Mouse (Mus musculus): ENCODE measurements around the gene Lrrc8e. TPM values are rescaled to one million over a fixed set of nuclear protein-coding genes. Genes with fewer than 3 reads are reported as not detected.

Lrrc8e gene
- 0.17 TPM in 1 of 2 replicates, not detected in the other for polyA plus RNA-seq (2016; fragmentation: Nextera tagmentation; extraction: Ambion mirVana)

DNA sequence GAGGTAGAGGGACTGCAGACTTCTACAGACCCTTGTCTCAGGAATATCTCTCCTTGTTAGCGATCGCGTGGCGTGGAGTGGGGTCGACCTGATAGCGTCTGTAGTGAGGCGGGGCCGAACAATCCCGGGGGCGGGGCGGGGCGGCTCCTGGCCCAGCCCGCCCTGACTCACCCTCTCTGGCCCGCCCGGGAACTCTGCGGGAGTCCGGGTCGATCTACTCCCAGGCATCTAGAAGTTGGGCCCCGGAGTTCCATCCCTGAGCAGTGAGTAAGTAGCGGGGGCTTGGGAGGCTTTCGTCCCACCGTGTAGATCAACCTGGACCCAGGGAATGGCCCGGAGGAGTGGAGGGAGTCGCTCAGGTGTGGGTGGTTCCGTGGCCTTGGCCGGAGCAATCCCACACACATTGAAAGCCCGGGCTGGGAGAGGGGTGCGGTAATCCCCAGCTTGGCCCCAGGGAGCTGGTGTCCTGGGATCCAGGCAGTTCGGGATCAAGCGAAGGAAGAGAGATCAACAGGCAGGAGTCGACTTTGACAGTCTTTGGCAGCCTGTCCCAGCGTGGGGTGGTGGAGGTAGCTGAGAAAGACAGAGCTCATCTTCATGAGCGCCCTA is at the start of gene Lrrc8e:
Lrrc8e (plus strand) TSS at position 89 of the 609 bp plus-strand sequence.
- H3K4me2 ChIP-seq (replicated peaks), result peak within 1 kb of the TSS; percentile 42
- H3K36me3 ChIP-seq, result no peaks in the 10 kb centered on the region
- H3K4me3 ChIP-seq, result peak within 1 kb of the TSS; percentile 15
- no peak for ATAC-seq (ENCODE audit: low FRiP score)
- WGBS, result 4% methylated on average over 32 of the region's 33 CpGs
- H3K27me3 ChIP-seq, result peaks cover 32% of the 10 kb centered on the region
- no peak within 1 kb of the TSS for H3K9ac ChIP-seq
- peaks cover 6% of the 10 kb centered on the region for H3K4me1 ChIP-seq
- no peak within 1 kb of the TSS for H3K27ac ChIP-seq
- H3K9me3 ChIP-seq (replicated peaks), result no peaks in the 10 kb centered on the region

DNA sequence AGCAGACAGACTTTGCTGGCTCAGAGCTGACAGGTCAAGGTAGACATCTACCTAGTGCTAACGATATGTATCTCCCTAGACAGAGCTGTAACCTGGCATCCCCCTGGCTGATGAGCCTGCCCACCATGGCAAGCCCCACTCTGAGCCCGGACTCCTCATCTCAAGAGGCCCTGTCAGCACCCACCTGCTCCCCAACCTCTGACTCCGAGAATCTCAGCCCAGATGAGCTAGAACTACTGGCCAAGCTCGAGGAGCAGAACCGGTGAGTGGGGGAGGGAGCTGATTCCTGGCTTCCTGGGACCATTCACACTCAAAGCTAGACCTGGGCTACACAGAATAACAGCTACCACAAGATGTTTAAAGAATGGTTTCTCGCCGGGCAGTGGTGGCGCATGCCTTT is 43.2 kb upstream of the Lrrc8e start:
- Histone ChIP-seq H3K27me3 (no peaks in the 10 kb centered on the region), H3K9ac (no peak overlapping the region), H3K9me3 (replicated peaks) (no peaks in the 10 kb centered on the region), H3K4me3 (no peak overlapping the region), H3K4me2 (replicated peaks) (no peak overlapping the region), H3K36me3 (peaks cover 53% of the 10 kb centered on the region), H3K4me1 (no peaks in the 10 kb centered on the region), H3K27ac (no peak overlapping the region)
- 85% methylated on average over 8 of the region's 8 CpGs for WGBS
- ATAC-seq (ENCODE audit: low FRiP score), result no peak

DNA sequence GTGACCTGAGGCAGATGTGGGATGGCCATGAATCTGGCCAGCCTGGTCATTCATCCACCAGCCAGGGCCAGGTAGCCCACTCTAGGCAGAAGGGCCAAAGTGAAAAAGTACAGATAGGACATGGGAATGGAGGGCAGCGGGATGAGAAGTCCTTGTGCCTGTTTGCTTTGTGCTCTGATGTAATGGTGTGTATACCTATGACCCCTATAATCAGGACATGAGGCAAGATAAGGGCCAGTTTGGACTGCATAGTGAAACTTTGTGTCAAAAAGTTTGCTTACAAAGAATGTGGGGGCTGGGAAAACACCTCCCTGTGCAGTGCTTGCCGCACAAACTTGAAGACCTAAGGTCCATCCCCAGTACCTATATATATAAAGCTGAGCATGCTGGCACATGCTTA is 40.5 kb upstream of the Lrrc8e start:
- Histone ChIP-seq H3K27me3 (no peaks in the 10 kb centered on the region), H3K4me3 (no peak overlapping the region), H3K27ac (no peak overlapping the region), H3K4me2 (replicated peaks) (no peak overlapping the region), H3K9me3 (replicated peaks) (no peaks in the 10 kb centered on the region), H3K9ac (no peak overlapping the region), H3K36me3 (peaks cover 67% of the 10 kb centered on the region), H3K4me1 (no peaks in the 10 kb centered on the region)
- 96% methylated on average over 2 of the region's 2 CpGs for WGBS
- no peak for ATAC-seq (ENCODE audit: low FRiP score)

DNA sequence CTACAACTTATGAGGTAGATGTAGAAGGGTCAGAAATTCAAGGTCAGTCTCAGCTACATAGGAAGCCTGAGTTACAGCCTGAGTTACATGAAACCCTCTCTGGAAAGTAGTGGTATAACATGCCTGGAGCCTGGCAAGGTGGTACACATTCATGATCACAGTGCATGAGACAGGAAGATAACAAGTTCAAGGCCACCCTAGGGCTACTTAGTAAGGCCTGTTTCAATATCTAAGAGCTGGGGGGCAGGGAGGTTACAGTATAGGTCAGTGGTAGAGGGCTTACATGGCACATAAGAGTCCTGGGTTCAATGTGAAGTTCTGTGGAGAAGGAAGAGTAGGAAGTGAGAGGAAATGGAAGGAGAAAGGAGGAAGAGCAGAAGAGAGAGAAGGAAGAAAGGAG is 38.0 kb upstream of the Lrrc8e start:
- Histone ChIP-seq H3K27ac (no peak overlapping the region), H3K9ac (no peak overlapping the region), H3K4me3 (no peak overlapping the region), H3K36me3 (peaks cover 67% of the 10 kb centered on the region), H3K9me3 (replicated peaks) (no peaks in the 10 kb centered on the region), H3K4me2 (replicated peaks) (no peak overlapping the region), H3K4me1 (peaks cover 17% of the 10 kb centered on the region), H3K27me3 (no peaks in the 10 kb centered on the region)
- ATAC-seq (ENCODE audit: low FRiP score), result no peak

DNA sequence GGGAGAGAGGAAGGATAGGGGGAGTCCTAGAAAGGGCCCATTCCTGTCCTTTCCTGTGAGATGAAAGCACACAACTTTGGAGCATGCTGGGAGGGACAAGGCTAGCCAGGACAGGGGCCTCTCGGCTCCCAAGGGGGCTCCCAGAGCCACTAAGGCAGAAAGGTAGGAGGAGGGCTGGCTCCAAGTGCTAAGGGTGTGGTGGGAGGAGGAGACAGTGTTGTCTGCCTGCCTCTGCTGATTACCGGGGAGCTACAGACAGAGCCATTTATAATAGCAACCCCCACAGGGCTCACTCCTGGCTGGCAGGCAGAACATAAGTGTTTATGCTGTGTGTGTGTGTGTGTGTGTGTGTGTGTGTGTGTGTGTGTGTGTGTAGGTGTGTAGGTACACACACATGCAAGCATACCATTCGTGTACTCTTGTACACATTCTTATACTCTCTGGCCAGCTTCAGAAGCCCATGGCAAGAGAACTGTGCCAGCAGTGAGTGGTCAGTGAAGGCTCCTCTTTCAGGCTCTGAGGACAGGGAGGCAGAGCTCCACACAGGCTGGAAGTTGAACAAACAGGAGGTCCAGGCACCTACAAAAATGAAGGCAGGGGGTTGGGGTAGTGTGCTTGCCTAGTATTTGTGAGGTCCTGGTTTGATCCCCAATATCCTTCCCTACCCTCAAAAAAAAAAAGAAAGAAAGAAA is 37.5 kb upstream of the Lrrc8e start:
- WGBS, result 30% methylated on average over 3 of the region's 3 CpGs
- Histone ChIP-seq H3K4me2 (replicated peaks) (no peak overlapping the region), H3K4me1 (peaks cover 18% of the 10 kb centered on the region), H3K27ac (no peak overlapping the region), H3K4me3 (no peak overlapping the region), H3K9ac (no peak overlapping the region), H3K9me3 (replicated peaks) (no peaks in the 10 kb centered on the region), H3K27me3 (no peaks in the 10 kb centered on the region), H3K36me3 (peaks cover 65% of the 10 kb centered on the region)
- no peak for ATAC-seq (ENCODE audit: low FRiP score)

DNA sequence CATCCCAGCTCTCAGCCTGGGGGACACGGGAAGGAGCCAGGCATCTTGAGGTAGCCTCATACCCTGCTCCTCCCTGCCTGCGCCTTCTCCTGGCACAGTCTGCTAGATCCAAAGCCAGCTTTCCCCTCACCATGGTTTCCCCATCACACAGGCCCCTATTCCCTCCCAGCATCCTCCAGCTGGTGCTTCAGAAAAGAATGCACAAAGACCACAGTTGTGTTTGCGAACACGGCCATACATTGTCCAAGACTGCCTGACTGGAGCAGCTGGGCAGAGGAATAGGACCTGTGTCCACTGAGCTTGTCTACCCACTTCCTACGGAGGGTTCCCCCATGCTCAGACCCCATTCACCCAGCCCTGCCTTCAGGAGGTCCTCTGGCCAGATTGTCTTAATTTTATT is 34.3 kb upstream of the Lrrc8e start:
- Histone ChIP-seq H3K4me1 (peaks cover 18% of the 10 kb centered on the region), H3K9ac (no peak overlapping the region), H3K27me3 (no peaks in the 10 kb centered on the region), H3K9me3 (replicated peaks) (no peaks in the 10 kb centered on the region), H3K4me3 (no peak overlapping the region), H3K36me3 (peaks cover 50% of the 10 kb centered on the region), H3K4me2 (replicated peaks) (no peak overlapping the region), H3K27ac (peak overlapping the region; percentile 81)
- peak; percentile 74 for ATAC-seq (ENCODE audit: low FRiP score)
- WGBS, result 37% methylated on average over 5 of the region's 5 CpGs

DNA sequence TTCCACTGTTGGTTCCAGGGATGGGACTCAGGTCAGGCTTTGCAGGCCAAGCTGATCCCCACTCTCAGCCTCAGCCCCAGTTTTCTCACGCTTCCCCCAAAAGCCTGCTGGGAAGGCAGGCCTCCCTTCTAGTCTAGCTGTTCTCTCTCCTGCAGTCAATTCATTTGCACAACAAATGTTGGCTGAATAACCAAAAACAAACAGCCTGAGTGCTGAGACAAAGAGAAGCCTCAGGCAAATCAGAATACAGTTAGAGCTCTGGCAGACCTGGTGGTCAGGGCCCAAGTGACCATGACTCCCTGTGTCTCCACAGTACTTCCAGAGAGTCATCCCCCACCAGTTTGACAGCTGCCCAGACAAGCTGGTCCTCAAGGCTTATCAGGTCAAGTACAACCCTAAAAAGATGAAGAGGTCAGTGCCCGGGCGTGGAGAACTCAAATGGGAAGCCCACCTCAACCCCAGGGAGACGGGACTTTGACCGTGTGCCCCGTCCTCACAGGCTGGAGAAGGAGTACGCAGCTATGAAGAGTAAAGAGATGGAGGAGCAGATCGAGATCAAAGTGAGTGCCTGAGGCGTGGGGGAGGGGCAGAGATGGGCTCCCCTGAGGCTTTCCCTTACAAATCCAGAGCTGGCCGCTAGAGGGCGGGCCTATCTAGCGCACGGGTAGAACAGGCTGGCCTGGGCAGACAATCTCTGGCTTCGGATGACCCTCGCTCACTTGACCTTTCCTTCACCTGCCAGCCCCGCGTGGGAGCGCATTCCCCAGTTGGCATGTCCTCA is 33.6 kb upstream of the Lrrc8e start:
- no peak overlapping the region for H3K4me3 ChIP-seq
- 0 out of 2 replicates have a peak overlapping the region, but pooled peaks have one; percentile 15 for H3K9ac ChIP-seq
- H3K9me3 ChIP-seq (replicated peaks), result no peaks in the 10 kb centered on the region
- H3K27ac ChIP-seq, result peak overlapping the region; percentile 81
- H3K4me2 ChIP-seq (replicated peaks), result 0 out of 2 replicates have a peak overlapping the region, but pooled peaks have one; percentile 23
- H3K4me1 ChIP-seq, result peaks cover 18% of the 10 kb centered on the region
- peaks cover 43% of the 10 kb centered on the region for H3K36me3 ChIP-seq
- 4% methylated on average over 18 of the region's 18 CpGs for WGBS
- no peaks in the 10 kb centered on the region for H3K27me3 ChIP-seq
- peak; percentile 81 for ATAC-seq (ENCODE audit: low FRiP score)

DNA sequence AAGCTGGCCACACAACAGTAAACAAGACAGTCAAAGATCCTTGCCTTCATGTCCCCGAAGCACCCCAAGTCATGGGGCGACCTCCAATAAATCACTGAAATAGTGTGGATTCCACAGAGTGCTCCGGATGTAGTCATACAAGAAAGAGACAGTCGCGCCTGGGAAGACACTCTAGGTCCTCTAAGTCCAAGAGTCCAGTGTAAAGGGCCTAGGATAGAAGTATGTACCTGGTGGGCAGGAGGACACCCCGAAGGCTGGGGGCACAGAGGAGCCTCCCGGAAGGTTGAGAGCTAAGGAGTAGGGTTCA is 33.1 kb upstream of the Lrrc8e start:
- no peak overlapping the region for H3K4me3 ChIP-seq
- peaks cover 37% of the 10 kb centered on the region for H3K36me3 ChIP-seq
- no peaks in the 10 kb centered on the region for H3K9me3 ChIP-seq (replicated peaks)
- peak; percentile 8; the same call in 1 of the 2 replicates for ATAC-seq (ENCODE audit: low FRiP score)
- no peaks in the 10 kb centered on the region for H3K27me3 ChIP-seq
- peak overlapping the region; percentile 81; the same call in 1 of the 2 replicates for H3K27ac ChIP-seq
- H3K9ac ChIP-seq, result no peak overlapping the region
- H3K4me2 ChIP-seq (replicated peaks), result 0 out of 2 replicates have a peak overlapping the region, but pooled peaks have one; percentile 23
- H3K4me1 ChIP-seq, result peaks cover 18% of the 10 kb centered on the region
- WGBS, result 54% methylated on average over 7 of the region's 7 CpGs

DNA sequence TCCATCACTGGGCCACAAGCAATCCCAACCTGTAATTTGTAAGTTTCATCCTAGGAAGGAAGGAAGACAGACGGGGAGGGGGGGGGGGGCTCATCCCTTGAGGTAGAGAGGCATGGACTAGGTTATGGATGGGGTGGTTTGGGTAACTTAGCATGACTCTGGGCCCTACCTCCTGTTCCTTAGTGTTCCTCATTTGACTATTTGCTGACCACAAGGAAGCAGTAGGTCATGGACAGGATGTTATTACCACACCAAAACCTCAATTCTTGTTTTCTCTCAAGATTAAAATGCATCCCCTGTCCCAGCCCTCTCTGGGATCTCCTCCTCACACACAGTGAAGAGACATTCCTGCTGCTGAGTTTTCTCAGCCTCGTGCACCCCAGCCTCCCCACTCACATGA is 25.3 kb upstream of the Lrrc8e start:
- Histone ChIP-seq H3K27me3 (peaks cover 34% of the 10 kb centered on the region), H3K9me3 (replicated peaks) (no peaks in the 10 kb centered on the region), H3K4me3 (no peak overlapping the region), H3K27ac (no peak overlapping the region), H3K9ac (no peak overlapping the region), H3K4me2 (replicated peaks) (no peak overlapping the region), H3K36me3 (peaks cover 56% of the 10 kb centered on the region), H3K4me1 (peaks cover 6% of the 10 kb centered on the region)
- ATAC-seq (ENCODE audit: low FRiP score), result no peak
- WGBS, result 58% methylated on average over 2 of the region's 2 CpGs

DNA sequence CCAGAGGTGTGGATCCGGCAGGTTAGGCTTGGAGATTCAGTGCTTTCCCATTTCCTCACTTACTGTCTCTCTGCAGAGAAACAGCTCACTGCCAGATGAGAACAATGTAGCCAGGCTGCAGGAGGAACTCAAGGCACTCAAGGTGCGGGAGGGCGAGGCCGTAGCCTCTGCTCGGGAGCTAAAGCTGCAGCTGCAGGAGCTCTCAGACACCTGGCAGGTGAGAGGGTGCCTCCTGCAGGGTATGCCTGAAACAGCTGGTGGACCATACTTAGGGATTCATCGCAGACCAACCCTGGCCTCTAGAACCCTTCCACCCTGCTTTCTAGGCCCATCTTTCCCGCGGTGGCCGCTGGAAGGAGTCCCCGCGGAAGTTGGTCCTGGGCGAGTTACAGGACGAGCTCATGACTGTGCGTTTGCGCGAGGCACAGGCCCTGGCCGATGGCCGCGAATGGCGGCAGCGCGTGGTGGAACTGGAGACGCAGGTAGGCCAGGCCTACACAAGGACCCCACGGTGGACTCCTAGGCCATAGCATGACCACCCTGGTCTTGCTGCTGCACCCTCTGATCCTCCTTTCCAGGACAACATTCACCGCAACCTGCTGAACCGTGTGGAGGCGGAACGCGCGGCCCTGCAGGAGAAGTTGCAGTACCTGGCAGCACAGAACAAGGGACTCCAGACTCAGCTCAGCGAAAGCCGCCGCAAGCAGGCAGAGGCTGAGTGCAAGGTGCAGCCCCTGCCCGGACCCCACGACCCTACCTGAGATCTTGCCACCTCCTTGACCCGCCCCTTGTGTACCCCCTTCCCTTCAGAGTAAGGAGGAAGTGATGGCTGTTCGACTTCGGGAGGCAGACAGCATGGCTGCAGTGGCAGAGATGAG is 21.1 kb upstream of the Lrrc8e start:
- Histone ChIP-seq H3K4me2 (replicated peaks) (no peak overlapping the region), H3K4me1 (peaks cover 19% of the 10 kb centered on the region), H3K27me3 (peaks cover 48% of the 10 kb centered on the region), H3K9ac (no peak overlapping the region), H3K27ac (no peak overlapping the region), H3K36me3 (peaks cover 78% of the 10 kb centered on the region), H3K9me3 (replicated peaks) (no peaks in the 10 kb centered on the region), H3K4me3 (no peak overlapping the region)
- no peak for ATAC-seq (ENCODE audit: low FRiP score)
- WGBS, result 17% methylated on average over 38 of the region's 38 CpGs

DNA sequence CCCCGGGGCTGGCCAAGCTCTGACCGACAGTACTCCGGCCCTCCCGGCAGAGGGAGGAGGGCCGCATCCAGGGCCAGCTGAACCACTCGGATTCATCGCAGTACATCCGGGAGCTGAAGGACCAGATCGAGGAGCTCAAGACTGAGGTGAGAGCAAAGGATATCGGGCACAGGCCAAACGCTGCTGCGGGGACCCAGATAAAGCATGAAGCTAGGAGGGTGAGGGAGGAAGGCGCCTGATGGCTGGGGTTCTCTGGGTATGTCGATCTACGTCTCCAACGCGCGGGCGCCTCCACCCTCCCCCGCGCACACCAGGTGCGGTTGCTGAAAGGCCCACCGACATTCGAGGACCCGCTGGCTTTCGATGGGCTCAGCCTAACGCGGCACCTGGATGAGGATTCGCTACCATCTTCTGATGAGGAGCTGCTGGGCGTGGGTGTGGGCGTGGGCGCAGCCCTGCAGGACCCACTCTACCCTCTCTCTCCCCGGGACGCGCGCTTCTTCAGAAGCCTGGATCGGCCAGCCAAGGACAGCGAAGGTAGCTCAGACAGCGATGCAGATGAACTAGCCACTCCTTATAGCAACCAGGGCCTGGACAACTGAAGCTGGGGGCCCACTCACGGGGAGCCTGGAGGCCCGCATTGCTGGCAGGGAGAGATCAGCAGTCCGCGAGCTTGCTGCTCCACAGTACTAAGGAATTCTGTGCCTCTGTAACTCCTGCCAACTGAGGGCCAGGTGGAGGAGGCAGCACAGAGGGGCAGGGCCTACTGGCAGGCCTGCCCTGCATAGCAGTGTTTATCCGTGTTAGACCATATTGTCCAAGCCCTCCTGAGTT is 20.2 kb upstream of the Lrrc8e start:
- WGBS, result 12% methylated on average over 44 of the region's 44 CpGs
- Histone ChIP-seq H3K27ac (no peak overlapping the region), H3K4me1 (peaks cover 23% of the 10 kb centered on the region), H3K9me3 (replicated peaks) (no peaks in the 10 kb centered on the region), H3K4me2 (replicated peaks) (0 out of 2 replicates have a peak overlapping the region, but pooled peaks have one; percentile 4), H3K4me3 (no peak overlapping the region), H3K27me3 (peaks cover 48% of the 10 kb centered on the region), H3K9ac (peak overlapping the region; percentile 41), H3K36me3 (peaks cover 79% of the 10 kb centered on the region)
- ATAC-seq (ENCODE audit: low FRiP score), result no peak; the same call in 1 of the 2 replicates

All from hindbrain, embryonic 12.5 days (tissue).